Mouse (Mus musculus): ENCODE results near the gene Wapl. TPM values are rescaled to one million over a fixed set of nuclear protein-coding genes. Genes with fewer than 3 reads are reported as not detected.

Gene Wapl
- polyA plus RNA-seq, 1 experiment: 21.4 TPM

- 31% methylated on average over 2 of the region's 2 CpGs for WGBS
- H3K27me3 ChIP-seq (ENCODE audit: control insufficient read depth, insufficient read depth, low read length): no peaks in the 10 kb centered on the region; the same call in 1 of the 2 replicates
- no peak for DNase-seq
- TF ChIP-seq POLR2A (IDR thresholded peaks at IDR 0.05; ENCODE audit: borderline replicate concordance, insufficient read depth, low read length): no peak
- no peaks in the 10 kb centered on the region for H3K4me1 ChIP-seq (ENCODE audit: control insufficient read depth, insufficient read depth, low read length)
- H3K27ac ChIP-seq (ENCODE audit: insufficient read depth, low read length): no peak overlapping the region
- H3K4me3 ChIP-seq (replicated peaks; ENCODE audit: insufficient read depth, low read depth, low read length): no peak overlapping the region
These were observed 3.5 kb upstream of the Wapl start for GRCm38 (mm10) chr14:34670256-34670655.

- Histone ChIP-seq H3K27me3 (ENCODE audit: control insufficient read depth, insufficient read depth, low read length) (no peaks in the 10 kb centered on the region), H3K27ac (ENCODE audit: insufficient read depth, low read length) (peak overlapping the region; percentile 78), H3K4me1 (ENCODE audit: control insufficient read depth, insufficient read depth, low read length) (no peaks in the 10 kb centered on the region), H3K4me3 (replicated peaks; ENCODE audit: insufficient read depth, low read depth, low read length) (peak overlapping the region; percentile 81)
- WGBS: under 1% methylated on average over 52 of the region's 52 CpGs
- DNase-seq: peak in 1 of 2 experiments; percentile 67
- TF ChIP-seq CTCF (IDR thresholded peaks at IDR 0.05; ENCODE audit: borderline replicate concordance, insufficient read depth, low read depth, low read length) (no peak), POLR2A (IDR thresholded peaks at IDR 0.05; ENCODE audit: borderline replicate concordance, insufficient read depth, low read length) (no peak)
These were observed 582 bp downstream of the Wapl start for GRCm38 (mm10) chr14:34674229-34674791.

GRCm38 (mm10) chr14:34674932-34675331, 1.2 kb downstream of the Wapl start:
- whole genome bisulfite sequencing: 20% methylated on average over 9 of the region's 9 CpGs

GRCm38 (mm10) chr14:34675347-34675865, 1.7 kb downstream of the Wapl start:
- 54% methylated on average over 5 of the region's 5 CpGs for WGBS
- Histone ChIP-seq H3K27me3 (ENCODE audit: control insufficient read depth, insufficient read depth, low read length) (no peaks in the 10 kb centered on the region), H3K4me3 (replicated peaks; ENCODE audit: insufficient read depth, low read depth, low read length) (no peak overlapping the region), H3K27ac (ENCODE audit: insufficient read depth, low read length) (no peak overlapping the region), H3K4me1 (ENCODE audit: control insufficient read depth, insufficient read depth, low read length) (no peaks in the 10 kb centered on the region)
- no peak for TF ChIP-seq POLR2A (IDR thresholded peaks at IDR 0.05; ENCODE audit: borderline replicate concordance, insufficient read depth, low read length)
- DNase-seq: no peak

More at GRCm38 (mm10) chr14:34674932-34675331, 1.2 kb downstream of the Wapl start:
- TF ChIP-seq CTCF (IDR thresholded peaks at IDR 0.05; ENCODE audit: borderline replicate concordance, insufficient read depth, low read depth, low read length) (no peak), POLR2A (IDR thresholded peaks at IDR 0.05; ENCODE audit: borderline replicate concordance, insufficient read depth, low read length) (no peak)
- no peak for DNase-seq
- Histone ChIP-seq H3K4me3 (replicated peaks; ENCODE audit: insufficient read depth, low read depth, low read length) (peak overlapping the region; percentile 81), H3K4me1 (ENCODE audit: control insufficient read depth, insufficient read depth, low read length) (no peaks in the 10 kb centered on the region), H3K27me3 (ENCODE audit: control insufficient read depth, insufficient read depth, low read length) (no peaks in the 10 kb centered on the region), H3K27ac (ENCODE audit: insufficient read depth, low read length) (no peak overlapping the region)

- Histone ChIP-seq H3K4me1 (ENCODE audit: control insufficient read depth, insufficient read depth, low read length) (no peaks in the 10 kb centered on the region), H3K4me3 (replicated peaks; ENCODE audit: insufficient read depth, low read depth, low read length) (no peak overlapping the region), H3K27ac (ENCODE audit: insufficient read depth, low read length) (no peak overlapping the region), H3K27me3 (ENCODE audit: control insufficient read depth, insufficient read depth, low read length) (no peaks in the 10 kb centered on the region)
- DNase-seq: no peak
- no peak for TF ChIP-seq POLR2A (IDR thresholded peaks at IDR 0.05; ENCODE audit: borderline replicate concordance, insufficient read depth, low read length)
- TF ChIP-seq CTCF (IDR thresholded peaks at IDR 0.05; ENCODE audit: borderline replicate concordance, insufficient read depth, low read depth, low read length): no peak
- 76% methylated on average over 2 of the region's 2 CpGs for WGBS
These were observed 7.1 kb downstream of the Wapl start for GRCm38 (mm10) chr14:34680815-34681214.

- H3K27ac ChIP-seq (ENCODE audit: insufficient read depth, low read length): no peak overlapping the region
- TF ChIP-seq POLR2A (IDR thresholded peaks at IDR 0.05; ENCODE audit: borderline replicate concordance, insufficient read depth, low read length): no peak
- TF ChIP-seq CTCF (IDR thresholded peaks at IDR 0.05; ENCODE audit: borderline replicate concordance, insufficient read depth, low read depth, low read length): no peak
- H3K27me3 ChIP-seq (ENCODE audit: control insufficient read depth, insufficient read depth, low read length): no peaks in the 10 kb centered on the region
- H3K4me3 ChIP-seq (replicated peaks; ENCODE audit: insufficient read depth, low read depth, low read length): no peak overlapping the region
- DNase-seq: no peak
- H3K4me1 ChIP-seq (ENCODE audit: control insufficient read depth, insufficient read depth, low read length): no peaks in the 10 kb centered on the region
These were observed 11.3 kb downstream of the Wapl start for GRCm38 (mm10) chr14:34684989-34685388.

GRCm38 (mm10) chr14:34693970-34694369, 20.2 kb downstream of the Wapl start:
- WGBS: 95% methylated on average over 4 of the region's 4 CpGs
- H3K4me3 ChIP-seq (replicated peaks; ENCODE audit: insufficient read depth, low read depth, low read length): no peak overlapping the region

GRCm38 (mm10) chr14:34697376-34697775, 23.6 kb downstream of the Wapl start:
- 4% methylated on average over 1 of the region's 1 CpGs for WGBS
- no peak overlapping the region for H3K27ac ChIP-seq (ENCODE audit: insufficient read depth, low read length)
- TF ChIP-seq POLR2A (IDR thresholded peaks at IDR 0.05; ENCODE audit: borderline replicate concordance, insufficient read depth, low read length) (no peak), CTCF (IDR thresholded peaks at IDR 0.05; ENCODE audit: borderline replicate concordance, insufficient read depth, low read depth, low read length) (no peak)

More at GRCm38 (mm10) chr14:34693970-34694369, 20.2 kb downstream of the Wapl start:
- no peaks in the 10 kb centered on the region for H3K27me3 ChIP-seq (ENCODE audit: control insufficient read depth, insufficient read depth, low read length)
- TF ChIP-seq POLR2A (IDR thresholded peaks at IDR 0.05; ENCODE audit: borderline replicate concordance, insufficient read depth, low read length) (no peak), CTCF (IDR thresholded peaks at IDR 0.05; ENCODE audit: borderline replicate concordance, insufficient read depth, low read depth, low read length) (no peak)
- H3K4me1 ChIP-seq (ENCODE audit: control insufficient read depth, insufficient read depth, low read length): peaks cover 6% of the 10 kb centered on the region; the same call in 1 of the 2 replicates
- no peak overlapping the region for H3K27ac ChIP-seq (ENCODE audit: insufficient read depth, low read length)
- no peak for DNase-seq

More at GRCm38 (mm10) chr14:34697376-34697775, 23.6 kb downstream of the Wapl start:
- Histone ChIP-seq H3K4me1 (ENCODE audit: control insufficient read depth, insufficient read depth, low read length) (peaks cover 6% of the 10 kb centered on the region; the same call in 1 of the 2 replicates), H3K4me3 (replicated peaks; ENCODE audit: insufficient read depth, low read depth, low read length) (no peak overlapping the region), H3K27me3 (ENCODE audit: control insufficient read depth, insufficient read depth, low read length) (no peaks in the 10 kb centered on the region)
- DNase-seq: peak; percentile 40 to 69
